Mouse (Mus musculus): ENCODE measurements around the gene Sap25. TPM values are rescaled to one million over a fixed set of nuclear protein-coding genes. Genes with fewer than 3 reads are reported as not detected.

Gene Sap25
- total and polyA plus RNA-seq, 2 experiments from 2014 or later, result 3.7 to 5.2 TPM

GRCm38 (mm10) chr5:137623937-137624530, 17.1 kb upstream of the Sap25 start:
- WGBS, result 91% methylated on average over 11 of the region's 11 CpGs
- no peak for TF ChIP-seq CTCF (IDR thresholded peaks at IDR 0.05; ENCODE audit: low read depth)
- Histone ChIP-seq H3K27me3 (ENCODE audit: insufficient read depth, low read length) (no peaks in the 10 kb centered on the region), H3K4me1 (ENCODE audit: insufficient read depth, low read length) (no peaks in the 10 kb centered on the region), H3K36me3 (ENCODE audit: insufficient read depth, low read length) (no peaks in the 10 kb centered on the region), H3K4me2 (ENCODE audit: low read depth, low read length) (no peak overlapping the region), H3K9me3 (ENCODE audit: low read length) (no peaks in the 10 kb centered on the region), H3K4me3 (ENCODE audit: low read length) (no peak overlapping the region), H3K9ac (replicated peaks; ENCODE audit: low read length) (no peak overlapping the region), H3K27ac (no peak overlapping the region)
- no peak for DNase-seq (ENCODE audit: low spot score)
- ATAC-seq, result no peak

- Histone ChIP-seq H3K4me1 (ENCODE audit: insufficient read depth, low read length) (peaks cover 18% of the 10 kb centered on the region), H3K4me3 (ENCODE audit: low read length) (peak overlapping the region; percentile 89), H3K27ac (peak overlapping the region; percentile 88), H3K4me2 (ENCODE audit: low read depth, low read length) (peak overlapping the region; percentile 79), H3K9me3 (ENCODE audit: low read length) (no peaks in the 10 kb centered on the region), H3K27me3 (ENCODE audit: insufficient read depth, low read length) (no peaks in the 10 kb centered on the region), H3K36me3 (ENCODE audit: insufficient read depth, low read length) (no peaks in the 10 kb centered on the region), H3K9ac (replicated peaks; ENCODE audit: low read length) (peak overlapping the region; percentile 64)
- TF ChIP-seq CTCF (IDR thresholded peaks at IDR 0.05; ENCODE audit: low read depth), result peak; percentile 12; the same call in 1 of the 2 replicates
- no peak for DNase-seq (ENCODE audit: low spot score)
- no peak for ATAC-seq
- whole genome bisulfite sequencing, result 2% methylated on average over 9 of the region's 9 CpGs
These were observed 13.1 kb upstream of the Sap25 start for GRCm38 (mm10) chr5:137627991-137628390.

DNA sequence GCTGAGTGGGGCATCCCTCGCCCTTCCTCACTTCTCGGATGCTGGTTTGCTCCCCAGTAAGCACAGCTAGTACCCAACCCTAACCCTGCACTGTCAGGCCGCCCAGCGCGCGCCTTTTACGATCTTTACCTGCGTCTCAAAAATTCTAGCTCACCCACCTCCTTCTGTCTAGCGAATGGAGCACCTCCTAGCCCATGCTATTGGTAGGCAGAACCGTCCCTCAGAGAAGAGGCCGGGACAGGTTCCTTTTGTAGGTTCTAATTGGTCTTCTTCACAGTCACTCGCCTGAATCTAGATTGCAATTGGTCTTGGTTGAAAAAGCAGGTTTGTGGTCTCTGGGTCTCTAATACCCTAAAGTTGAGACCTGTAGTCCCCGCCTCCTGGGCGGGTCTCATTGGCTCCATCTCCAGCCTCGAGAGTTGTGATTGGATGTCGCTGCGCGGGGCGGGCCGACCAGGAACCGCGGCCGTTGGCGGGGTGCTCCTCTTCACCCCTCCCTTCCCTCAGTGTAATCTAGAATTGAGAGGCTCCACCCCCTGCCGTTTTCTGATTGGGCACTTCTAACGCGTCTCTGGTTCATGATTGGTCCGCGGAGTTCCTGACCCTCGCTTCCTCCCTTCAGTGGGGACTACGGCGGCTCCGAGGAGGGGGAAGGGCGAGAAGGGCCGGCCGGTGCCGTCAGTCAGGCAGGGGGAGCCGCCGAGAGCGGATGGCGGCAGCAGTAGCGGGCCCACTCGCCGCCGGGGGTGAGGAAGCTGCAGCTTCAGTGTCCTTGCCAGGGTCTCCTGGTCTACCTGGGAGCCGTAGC, 12.4 kb upstream of the Sap25 start, which contains the start of the genes Fbxo24, Lrch4 and Gm20605:
Gene Fbxo24 (minus strand): TSS at position 505 of the 808 bp plus-strand sequence.
Gene Lrch4 (plus strand): TSS at position 624 of the 808 bp plus-strand sequence.
Gene Gm20605 (plus strand): TSS at position 678 of the 808 bp plus-strand sequence.
- Histone ChIP-seq H3K9me3 (ENCODE audit: low read length) (no peaks in the 10 kb centered on the region), H3K4me2 (ENCODE audit: low read depth, low read length) (peak within 1 kb of the TSS; percentile 99), H3K27ac (peak within 1 kb of the TSS; percentile 90), H3K36me3 (ENCODE audit: insufficient read depth, low read length) (peaks cover 3% of the 10 kb centered on the region; the same call in 1 of the 2 replicates), H3K27me3 (ENCODE audit: insufficient read depth, low read length) (no peaks in the 10 kb centered on the region), H3K4me3 (ENCODE audit: low read length) (peak within 1 kb of the TSS; percentile 89), H3K9ac (replicated peaks; ENCODE audit: low read length) (peak within 1 kb of the TSS; percentile 90), H3K4me1 (ENCODE audit: insufficient read depth, low read length) (peaks cover 18% of the 10 kb centered on the region)
- ATAC-seq (peak; percentile 99), DNase-seq (ENCODE audit: low spot score) (peak; percentile 100)
- under 1% methylated on average over 46 of the region's 46 CpGs for WGBS
- no peak; the same call in 1 of the 2 replicates for TF ChIP-seq CTCF (IDR thresholded peaks at IDR 0.05; ENCODE audit: low read depth)

DNA sequence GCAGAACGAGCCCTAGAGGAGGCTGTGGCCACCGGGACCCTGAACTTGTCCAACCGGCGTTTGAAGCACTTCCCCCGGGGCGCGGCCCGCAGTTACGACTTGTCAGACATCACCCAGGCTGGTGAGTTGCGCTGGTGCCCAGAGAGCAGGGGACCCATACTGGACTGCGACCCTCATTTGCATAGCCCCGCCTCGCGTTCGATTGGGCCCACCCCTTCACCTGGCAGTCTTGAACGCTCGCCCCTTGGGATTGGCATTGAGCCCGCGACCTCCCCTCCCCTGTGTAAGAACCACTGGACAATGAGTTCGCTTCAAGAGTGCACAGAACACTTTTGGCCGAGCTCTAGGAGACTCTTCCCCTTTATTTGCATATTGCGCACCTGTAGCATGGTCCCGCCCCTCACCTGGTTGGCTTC, 11.8 kb upstream of the Sap25 start:
- Histone ChIP-seq H3K9me3 (ENCODE audit: low read length) (no peaks in the 10 kb centered on the region), H3K4me2 (ENCODE audit: low read depth, low read length) (peak overlapping the region; percentile 99), H3K9ac (replicated peaks; ENCODE audit: low read length) (peak overlapping the region; percentile 90), H3K4me3 (ENCODE audit: low read length) (peak overlapping the region; percentile 89), H3K27ac (peak overlapping the region; percentile 90), H3K36me3 (ENCODE audit: insufficient read depth, low read length) (peaks cover 9% of the 10 kb centered on the region; the same call in 1 of the 2 replicates), H3K27me3 (ENCODE audit: insufficient read depth, low read length) (no peaks in the 10 kb centered on the region), H3K4me1 (ENCODE audit: insufficient read depth, low read length) (peaks cover 18% of the 10 kb centered on the region)
- DNase-seq (ENCODE audit: low spot score) (peak; percentile 57), ATAC-seq (peak; percentile 4; the same call in 1 of the 2 replicates)
- TF ChIP-seq CTCF (IDR thresholded peaks at IDR 0.05; ENCODE audit: low read depth), result no peak
- WGBS, result under 1% methylated on average over 23 of the region's 23 CpGs

DNA sequence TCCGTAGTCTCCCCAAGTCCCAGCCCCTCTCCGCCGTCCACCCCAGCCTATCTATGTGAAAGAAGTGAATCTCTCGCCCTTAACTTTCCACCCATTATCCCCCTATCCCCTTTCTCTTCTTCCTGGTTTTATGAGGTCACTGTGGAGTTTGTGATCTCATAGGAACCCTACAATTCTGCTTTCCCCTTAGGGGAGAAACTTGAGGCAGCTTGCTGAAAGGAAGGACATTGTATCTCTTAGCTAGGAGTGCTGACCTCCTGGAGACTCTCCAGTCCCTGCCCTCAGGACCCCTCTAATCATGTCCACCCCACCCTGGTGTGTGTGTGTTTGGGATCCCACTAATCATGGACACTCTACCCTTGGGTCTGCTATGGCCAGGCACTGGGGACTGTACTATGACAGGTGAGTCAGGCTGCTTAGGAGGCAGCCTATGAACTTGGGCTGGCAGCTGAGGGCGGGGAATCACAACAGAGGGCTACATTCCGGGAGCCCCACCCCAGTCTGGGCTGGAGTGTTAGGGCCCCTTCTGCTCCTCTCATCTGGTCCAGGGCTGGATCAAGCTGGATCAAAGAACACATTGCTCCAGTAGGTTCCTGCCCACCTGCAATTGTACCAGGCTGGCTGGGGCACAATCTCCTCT, 11.1 kb upstream of the Sap25 start:
- TF ChIP-seq CTCF (IDR thresholded peaks at IDR 0.05; ENCODE audit: low read depth), result no peak
- peaks cover 18% of the 10 kb centered on the region for H3K4me1 ChIP-seq (ENCODE audit: insufficient read depth, low read length)
- H3K36me3 ChIP-seq (ENCODE audit: insufficient read depth, low read length), result peaks cover 9% of the 10 kb centered on the region
- DNase-seq (ENCODE audit: low spot score), result no peak
- H3K9me3 ChIP-seq (ENCODE audit: low read length), result no peaks in the 10 kb centered on the region
- peak overlapping the region; percentile 89 for H3K4me3 ChIP-seq (ENCODE audit: low read length)
- H3K4me2 ChIP-seq (ENCODE audit: low read depth, low read length), result peak overlapping the region; percentile 99
- ATAC-seq, result no peak
- H3K27ac ChIP-seq, result peak overlapping the region; percentile 54; the same call in 1 of the 2 replicates
- H3K9ac ChIP-seq (replicated peaks; ENCODE audit: low read length), result peak overlapping the region; percentile 90
- WGBS, result 27% methylated on average over 6 of the region's 6 CpGs
- no peaks in the 10 kb centered on the region for H3K27me3 ChIP-seq (ENCODE audit: insufficient read depth, low read length)

DNA sequence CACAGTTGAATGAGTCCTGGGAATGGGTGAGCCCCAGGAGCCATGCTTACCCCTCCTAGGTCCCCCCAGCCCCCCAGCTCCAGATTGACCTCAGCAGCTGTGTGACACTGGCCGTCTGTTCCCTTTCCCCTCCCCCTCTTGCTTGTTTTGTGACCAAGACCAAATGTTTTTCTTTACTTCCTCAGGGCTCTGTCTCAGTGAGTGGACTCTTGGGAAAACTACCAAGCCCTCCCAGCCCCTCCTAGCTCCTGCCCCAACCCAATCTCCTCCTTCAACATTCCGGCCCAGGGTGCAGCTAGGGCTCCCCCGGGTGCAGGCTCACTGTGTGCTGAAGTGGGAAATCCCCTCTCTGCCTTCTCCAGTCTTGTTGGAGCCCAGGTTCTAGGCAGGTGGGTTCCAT, 10.5 kb upstream of the Sap25 start:
- 37% methylated on average over 3 of the region's 3 CpGs for WGBS

More for the DNA sequence above, 10.5 kb upstream of the Sap25 start:
- Histone ChIP-seq H3K4me2 (ENCODE audit: low read depth, low read length) (peak overlapping the region; percentile 99), H3K36me3 (ENCODE audit: insufficient read depth, low read length) (peaks cover 15% of the 10 kb centered on the region), H3K9ac (replicated peaks; ENCODE audit: low read length) (peak overlapping the region; percentile 90; the same call in 1 of the 2 replicates), H3K4me1 (ENCODE audit: insufficient read depth, low read length) (peaks cover 18% of the 10 kb centered on the region), H3K27ac (peak overlapping the region; percentile 54), H3K4me3 (ENCODE audit: low read length) (no peak overlapping the region; the same call in 1 of the 2 replicates), H3K9me3 (ENCODE audit: low read length) (no peaks in the 10 kb centered on the region), H3K27me3 (ENCODE audit: insufficient read depth, low read length) (no peaks in the 10 kb centered on the region)
- DNase-seq (ENCODE audit: low spot score) (no peak), ATAC-seq (no peak)
- no peak for TF ChIP-seq CTCF (IDR thresholded peaks at IDR 0.05; ENCODE audit: low read depth)
